Mouse (Mus musculus) adrenal gland, postnatal 36 days (tissue): ENCODE data around the gene Adrb1. TPM values are rescaled to one million over a fixed set of nuclear protein-coding genes. Genes with fewer than 3 reads are reported as not detected.
"Not testable (repeated sequence)": the region's sequence is repeated elsewhere in the genome, so short reads cannot be mapped to it uniquely, and the experiment has no call there.

Source experiments
- DNase-seq, 2 experiments: peaks; one replicate each; pipeline ENCODE4 v3.0.0; 2021; ENCODE audit warnings: mixed read lengths in 1 of 2
- total RNA-seq, 2 experiments: library from RNA; stranded (reverse); gene quantifications; 2 replicates each; pipeline ENCODE4 v1.2.3; 2021

Adrb1 gene
- total RNA-seq, 2 experiments from 2014 or later, result 2.9 to 4.1 TPM

DNA sequence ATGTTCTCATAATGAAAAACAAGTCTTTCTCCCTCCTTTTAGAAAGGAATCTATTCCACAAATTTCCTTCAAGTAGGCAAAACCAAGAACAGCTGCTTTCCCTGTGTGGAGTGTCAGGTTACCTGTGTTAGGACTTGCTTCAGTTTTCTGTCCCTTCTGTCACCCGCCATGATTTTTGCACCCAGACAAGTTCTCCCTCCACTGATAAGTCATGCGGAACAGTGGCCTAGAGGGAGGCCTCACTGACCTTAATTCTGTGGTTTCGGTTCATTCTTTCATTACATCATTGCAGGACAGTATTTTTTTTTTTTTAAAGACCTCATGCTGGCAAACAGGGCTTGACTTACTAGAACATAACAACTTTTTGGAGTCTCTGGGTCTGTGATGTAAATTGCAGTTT lies 27.3 kb downstream of the Adrb1 start:
- peak; percentile 24 to 28 for DNase-seq

DNA sequence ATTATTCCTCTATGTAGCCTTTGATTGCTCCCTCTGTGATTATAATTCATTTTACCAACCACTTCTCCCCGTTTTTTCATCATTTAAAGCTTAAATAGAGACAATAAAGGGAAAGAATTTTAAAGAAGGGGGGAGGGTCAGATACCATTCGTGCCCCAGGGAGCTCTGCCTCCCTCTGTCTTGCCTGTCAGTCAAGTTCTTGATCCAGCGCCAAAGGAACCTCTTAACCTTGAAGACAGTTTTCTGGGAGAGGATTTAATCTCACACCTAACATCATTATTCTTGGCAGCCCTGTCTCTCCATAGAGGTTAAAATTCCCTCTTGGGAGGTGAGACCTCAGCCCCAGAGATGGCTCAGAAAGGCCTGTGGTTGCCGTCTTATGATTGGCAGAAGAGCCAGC lies 28.7 kb downstream of the Adrb1 start:
- no peak for DNase-seq

DNA sequence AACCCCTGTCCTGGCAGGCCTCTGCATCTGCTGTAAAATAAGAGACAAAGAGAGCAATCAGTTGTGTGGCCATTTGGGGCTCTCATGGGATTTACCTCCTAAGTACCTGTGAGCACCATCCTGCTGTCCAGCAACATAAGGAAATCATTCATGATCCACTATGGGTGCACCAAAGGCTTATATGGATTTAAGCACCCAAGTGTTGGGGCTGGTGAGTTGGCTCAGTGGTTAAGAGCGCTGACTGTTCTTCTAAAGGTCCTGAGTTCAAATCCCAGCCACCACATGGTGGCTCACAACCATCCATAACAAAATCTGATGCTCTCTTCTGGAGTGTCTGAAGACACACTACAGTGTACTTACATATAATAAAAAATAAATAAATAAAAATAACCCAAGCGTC lies 32.5 kb downstream of the Adrb1 start:
- not testable (repeated sequence) for DNase-seq

DNA sequence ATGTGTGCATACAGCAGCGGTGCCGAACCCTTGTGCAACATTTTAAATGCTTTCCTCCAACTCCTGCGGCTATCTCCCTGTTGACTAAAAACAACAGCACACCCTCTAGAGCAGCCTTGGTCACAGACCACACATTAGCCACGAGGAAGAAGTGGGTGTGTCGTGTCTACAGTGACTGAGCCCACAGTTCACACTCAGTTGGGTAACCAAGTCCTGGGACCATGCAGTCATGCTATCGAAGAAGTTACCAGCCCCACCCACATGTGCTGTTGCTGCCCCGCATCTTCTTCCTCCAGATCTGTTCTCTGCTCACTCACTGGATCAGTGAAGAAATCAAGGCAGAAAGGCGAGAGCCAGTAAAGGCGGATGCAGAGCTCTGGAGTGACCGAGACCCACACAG lies 34.4 kb downstream of the Adrb1 start:
- DNase-seq, result no peak

DNA sequence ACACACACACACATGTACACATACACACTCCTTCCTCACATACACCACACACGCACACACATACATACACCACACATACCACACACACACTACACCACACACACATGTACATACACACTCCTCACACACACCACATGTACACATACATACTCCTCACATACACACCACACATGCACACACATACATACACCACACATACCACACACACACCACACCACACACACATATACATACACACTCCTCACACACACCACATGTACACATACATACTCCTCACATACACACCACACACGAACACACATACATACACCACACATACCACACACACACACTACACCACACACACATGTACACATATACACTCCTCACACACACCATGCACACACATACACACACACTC lies 36.3 kb downstream of the Adrb1 start:
- no peak for DNase-seq

DNA sequence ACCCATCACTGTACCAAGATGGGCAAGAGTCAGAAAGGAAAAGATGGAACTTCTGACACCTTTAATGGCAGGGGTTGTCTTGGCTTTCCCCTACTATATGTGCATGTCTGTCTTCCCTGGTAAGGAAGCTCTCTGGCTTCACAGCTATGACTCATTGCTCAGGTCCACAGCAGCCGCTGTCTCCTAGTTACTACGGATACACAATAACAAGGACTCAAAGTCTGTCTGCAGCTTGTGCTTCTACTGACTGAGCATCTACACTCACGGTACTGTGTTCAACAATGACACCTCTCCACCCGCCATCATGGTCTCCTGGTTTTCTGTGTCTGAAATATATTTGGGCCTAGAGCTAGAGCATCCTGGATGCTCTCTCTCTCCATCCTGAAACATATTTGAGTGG lies 37.7 kb downstream of the Adrb1 start:
- no peak for DNase-seq

DNA sequence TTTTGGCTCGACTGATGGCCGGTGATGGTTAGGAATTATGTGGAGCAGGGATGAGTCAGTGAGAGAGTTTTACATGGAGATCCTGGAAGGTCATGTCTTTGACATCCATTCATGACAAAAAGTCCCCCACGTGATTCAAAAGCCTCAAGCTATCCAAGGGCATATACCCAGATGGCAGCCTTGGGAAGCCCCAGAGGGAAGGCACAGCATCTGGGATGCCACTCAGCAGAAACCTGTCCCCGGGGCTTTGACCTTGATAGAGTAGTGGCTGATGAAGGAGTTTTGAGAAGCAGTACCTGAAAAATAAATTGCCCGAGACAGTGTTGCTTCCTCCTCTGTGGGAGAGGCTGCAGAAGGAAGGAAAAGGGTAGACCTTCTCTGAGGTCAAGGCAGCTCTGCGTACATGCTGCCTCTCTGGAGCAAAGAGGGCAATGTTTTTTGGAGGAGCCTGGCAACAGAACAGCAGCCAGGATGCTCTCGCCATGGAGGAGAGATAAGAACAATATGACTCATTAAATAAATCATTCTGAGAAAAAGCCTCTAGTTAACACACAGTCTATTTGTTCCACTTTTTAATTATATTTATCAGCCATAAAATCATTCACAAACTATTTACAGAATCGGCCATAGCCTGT lies 38.4 kb downstream of the Adrb1 start:
- peak; percentile 63 to 71 for DNase-seq

DNA sequence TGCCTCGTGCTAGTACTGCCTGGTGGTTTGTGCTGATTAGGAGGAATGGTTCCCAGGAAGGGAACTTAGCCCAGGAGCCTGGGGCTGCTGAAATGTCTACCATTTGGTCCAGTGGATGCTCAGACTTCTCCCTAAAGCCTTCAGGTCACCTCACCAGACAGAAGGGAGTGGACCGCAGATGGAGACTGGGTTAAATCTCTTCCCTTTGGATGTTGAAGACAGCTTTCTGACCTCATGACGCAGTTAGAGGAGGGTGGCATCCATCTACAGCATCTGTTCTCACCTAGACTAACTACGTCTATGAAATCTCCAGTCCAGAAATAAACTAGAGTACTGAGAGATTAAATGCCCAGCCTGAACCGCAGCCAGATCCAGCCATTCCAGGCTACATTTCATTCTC lies 39.1 kb downstream of the Adrb1 start:
- DNase-seq, result no peak

DNA sequence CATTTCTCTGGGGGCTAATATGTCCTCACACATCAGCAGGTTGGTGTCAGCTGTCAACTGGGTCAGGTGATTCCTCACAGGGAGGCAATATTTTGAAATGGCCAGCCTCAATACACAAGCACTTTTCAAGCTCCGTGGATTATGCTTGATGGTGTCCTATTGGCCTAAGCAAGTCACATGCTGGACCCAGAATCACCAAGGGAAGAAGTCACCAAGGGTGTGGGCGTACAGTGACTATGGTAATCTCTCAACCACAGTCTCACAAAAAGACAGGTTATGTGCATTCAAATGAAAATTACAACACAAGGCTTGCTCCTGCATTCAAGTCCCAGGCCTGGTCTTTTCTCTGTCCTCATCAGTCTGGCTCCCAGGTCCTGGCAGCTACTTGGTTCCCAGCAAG lies 39.7 kb downstream of the Adrb1 start:
- DNase-seq, result no peak

DNA sequence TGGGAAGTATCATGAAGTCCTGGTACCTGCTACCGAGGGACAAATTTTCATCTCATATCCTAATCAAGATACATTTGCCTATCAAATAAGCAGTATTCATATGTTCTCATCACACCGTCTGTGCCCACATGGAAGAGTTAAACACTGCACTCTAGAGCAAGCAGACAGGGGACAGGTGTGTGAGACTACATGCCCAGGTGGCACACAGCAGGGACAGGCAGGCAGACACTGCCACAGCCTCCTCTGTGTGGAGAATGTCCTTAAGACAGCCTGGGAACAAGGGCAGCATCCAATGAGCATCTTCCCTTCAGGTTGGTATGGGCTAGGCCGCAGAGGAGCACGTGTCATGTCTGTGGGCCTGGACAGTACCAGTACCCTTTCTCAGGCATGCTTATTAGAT lies 40.7 kb downstream of the Adrb1 start:
- no peak for DNase-seq

DNA sequence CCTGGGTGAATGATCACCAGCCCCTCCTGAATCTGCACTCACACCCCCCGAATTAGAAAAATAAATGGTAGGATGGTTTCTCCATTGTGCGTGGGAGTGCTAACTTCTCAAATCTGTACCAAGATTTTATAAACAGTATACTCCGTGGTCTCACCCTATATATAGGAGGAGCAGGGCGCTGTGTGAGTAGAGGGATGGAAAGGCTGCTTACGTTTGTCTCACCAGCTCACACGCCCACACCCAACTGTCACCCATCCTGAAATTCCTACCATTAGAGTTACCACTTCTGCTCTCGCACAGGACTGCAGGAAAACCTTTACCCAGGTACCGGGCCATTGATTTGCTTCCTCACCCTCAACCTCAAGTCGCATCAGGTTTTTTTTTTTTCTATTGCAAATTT lies 47.0 kb downstream of the Adrb1 start:
- DNase-seq, result no peak

DNA sequence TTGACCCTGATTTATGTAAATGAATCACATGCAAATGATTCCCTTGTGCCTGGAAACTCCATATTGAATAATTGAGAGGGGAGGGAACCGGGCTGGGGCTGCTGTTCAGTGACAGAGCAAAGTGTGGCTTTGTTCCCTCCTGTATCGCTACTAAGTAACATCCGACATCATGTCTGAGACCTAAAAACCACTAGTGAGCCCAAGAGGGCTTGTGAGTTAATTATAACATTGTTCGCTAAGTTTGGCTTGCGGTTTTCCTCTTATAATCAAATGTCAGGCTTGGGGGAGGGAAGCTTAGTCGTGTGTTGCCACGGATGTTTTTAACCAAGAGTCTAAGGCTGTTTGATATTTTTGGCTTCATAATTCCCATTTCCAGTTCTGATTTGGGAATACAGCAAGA lies 50.2 kb downstream of the Adrb1 start:
- no peak for DNase-seq

DNA sequence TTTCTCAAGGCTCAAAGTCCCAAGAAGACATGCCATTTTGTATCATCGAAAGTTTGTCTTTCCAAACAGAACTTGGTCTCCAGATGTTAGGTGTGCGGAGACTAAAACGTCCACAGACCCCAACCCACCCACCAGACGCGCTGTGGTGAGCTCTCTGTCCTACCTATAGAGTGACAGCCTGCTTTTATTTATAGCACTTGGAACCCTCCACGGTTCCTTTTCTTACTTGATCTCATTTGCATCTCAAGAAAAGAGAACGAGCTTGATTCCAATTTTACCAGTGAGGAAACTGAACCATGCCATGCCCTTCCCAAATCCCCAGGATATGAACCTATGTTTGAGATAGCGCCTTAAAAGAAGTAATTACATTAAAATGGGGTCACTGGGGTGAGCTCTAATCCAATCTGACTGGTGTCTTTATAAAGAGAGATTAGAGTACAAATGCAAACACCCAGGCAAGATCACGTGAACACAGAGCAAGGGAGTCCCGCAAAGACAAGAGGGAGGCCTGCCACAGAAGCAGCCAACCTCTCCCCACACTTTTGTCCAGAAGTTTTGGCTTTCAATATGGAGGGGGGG lies 51.5 kb downstream of the Adrb1 start:
- DNase-seq, result no peak

DNA sequence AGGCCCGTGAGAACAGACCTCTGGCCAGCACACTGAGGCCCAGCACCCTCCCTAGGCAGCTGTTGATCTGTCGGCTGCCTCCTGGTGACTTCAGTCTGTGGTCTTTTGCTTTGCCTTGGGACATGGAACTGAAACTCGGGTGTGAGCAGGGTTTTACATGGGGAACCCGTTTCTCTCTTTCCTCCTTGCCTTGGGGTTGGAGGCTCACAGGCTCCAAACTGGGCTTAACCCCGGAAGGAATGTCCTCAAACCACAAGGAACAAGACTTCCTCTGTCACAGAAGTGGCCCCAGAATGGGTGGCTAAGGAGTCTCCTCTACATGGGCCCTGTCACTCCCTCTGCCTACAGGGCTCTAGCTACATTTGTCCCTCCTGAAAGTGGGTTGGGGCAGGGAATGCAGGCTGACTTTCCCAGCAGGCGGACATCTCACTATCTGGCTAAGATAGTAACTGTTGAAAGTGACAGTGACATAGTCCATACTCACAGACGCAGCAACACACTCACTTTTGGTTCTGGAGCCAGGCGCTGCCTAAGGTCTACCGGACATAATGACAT lies 52.5 kb downstream of the Adrb1 start:
- no peak for DNase-seq

DNA sequence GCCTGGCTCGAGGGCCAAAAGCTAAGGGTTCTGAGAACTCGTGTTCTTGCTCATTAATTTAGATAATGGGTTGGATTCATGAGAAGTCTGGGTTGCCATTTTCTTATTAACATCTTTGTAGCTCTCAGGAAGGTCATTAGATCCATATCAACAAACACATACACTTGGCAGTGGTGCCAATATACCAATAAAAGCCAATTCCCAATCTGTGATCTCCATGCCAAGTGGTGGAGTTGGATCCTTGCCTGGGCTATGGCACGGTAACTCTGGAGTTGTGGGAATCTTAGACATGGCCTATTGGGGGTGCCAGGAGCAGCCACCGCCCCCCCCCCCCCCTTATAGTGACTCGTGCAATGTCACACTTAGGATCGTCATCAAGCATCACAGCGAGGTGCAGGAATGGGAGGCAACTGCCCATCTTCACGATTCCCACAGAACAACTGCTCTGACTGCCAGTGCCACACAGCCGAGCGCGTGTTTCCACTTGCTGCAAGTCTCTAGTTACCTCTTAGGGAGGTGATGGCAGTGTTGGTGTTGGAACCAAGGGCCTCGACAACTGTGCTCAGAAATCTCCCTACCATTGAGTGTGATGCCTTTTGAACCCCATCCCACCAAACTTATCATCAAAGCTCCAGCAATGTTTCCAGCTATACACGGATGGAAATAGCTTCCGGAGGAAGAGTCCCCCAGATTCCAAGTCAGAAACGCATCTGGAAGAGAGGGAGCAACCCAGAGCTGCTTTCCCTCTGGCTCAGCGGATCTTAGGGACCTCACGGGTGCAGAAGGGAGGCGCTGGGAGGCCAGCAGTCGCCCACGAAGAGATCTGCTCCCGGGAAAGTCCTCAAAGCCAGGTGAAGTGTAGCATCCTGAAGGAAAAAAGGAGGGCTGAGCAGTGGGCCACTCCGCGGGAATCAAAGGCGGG lies 53.2 kb downstream of the Adrb1 start:
- no peak for DNase-seq

DNA sequence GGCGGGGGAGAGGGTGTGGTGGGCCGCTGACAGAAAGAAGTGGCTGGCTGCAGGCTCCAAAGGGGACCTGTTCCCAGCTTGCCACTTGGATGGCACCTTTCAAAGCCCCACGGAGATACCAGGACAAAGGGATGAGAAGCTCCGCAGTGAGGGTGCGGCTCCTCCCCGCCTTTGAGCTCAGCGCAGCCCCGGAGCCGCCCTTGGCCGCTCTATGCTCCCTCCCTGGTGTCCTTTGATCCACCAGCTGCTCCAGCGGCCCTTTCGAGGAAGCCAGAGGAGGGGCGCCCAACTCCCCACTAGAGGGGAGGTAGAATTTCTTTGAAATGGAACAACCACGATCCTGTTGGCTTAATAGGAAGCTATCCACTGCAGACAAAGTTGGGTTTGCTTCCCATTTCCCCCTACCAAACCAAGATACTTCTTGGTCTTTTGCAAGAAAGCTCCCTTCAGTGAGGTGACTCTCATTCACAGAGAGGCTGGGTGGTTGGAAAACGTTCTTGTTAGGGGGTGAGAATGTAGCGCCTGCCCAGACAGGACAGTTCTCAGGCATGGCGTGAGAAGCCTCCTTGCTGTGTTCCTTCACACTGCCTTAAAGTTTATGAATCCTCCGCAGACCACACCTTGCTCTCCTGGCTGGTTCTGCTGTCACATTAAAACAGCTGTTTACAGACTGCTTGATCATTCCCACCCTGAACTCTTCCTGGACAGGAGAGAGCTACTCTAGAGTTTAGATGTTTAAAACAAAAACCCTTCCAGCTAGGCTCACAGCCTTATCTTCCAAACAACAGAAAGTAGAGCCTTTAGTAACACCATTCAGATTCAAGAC lies 54.1 kb downstream of the Adrb1 start:
- peak; percentile 19 to 49 for DNase-seq

DNA sequence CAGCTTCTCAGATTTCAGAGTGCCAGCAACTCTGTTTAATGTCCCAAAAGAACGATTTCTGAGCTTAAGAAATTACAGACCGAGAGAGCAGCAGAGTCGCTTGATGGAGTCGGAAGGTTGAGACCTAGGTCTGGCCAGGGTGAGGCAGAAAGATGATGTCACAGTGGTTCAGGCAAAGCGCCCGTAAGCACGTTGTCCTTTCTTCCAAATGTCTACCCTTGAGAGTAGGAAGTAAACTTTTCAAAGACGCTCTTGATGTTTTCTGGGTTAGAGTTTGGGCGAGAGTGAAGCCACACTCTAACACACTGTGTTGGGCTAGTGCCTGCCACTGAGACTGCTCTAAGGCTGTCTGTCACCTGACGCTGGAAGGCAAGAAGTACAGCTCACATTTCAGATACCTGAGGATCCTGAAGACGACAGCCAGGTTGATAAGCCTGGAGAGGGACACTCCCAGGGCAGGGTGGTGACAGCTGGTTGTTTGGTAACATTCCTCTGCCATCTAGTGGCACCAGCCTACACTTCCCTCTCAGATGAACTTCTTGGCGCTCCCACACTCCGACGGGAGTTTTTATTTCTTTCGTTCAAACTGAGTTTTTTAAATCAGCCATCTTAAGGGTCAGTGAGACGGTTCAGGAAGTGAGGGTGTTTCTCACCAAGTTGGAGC lies 54.9 kb downstream of the Adrb1 start:
- peak; percentile 63 to 68 for DNase-seq

DNA sequence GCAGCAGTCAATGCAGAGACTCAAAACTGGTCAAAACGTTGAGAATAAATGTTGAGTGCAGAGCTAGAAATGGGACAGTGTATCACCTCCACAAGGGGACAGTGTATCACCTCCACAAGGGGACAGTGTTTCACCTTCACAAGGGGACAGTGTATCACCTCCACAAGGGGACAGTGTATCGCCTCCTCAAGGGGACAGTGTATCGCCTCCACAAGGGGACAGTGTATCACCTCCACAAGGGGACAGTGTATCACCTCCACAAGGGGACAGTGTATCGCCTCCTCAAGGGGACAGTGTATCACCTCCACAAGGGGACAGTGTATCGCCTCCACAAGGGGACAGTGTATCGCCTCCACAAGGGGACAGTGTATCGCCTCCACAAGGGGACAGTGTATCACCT lies 56.5 kb downstream of the Adrb1 start:
- DNase-seq, result not testable (repeated sequence)
